14 mouse cellular contexts compared by ENCODE assay signal in genomic region chr11:117919211-117919610, GRCm38 (mm10). TPM values are rescaled to one million over a fixed set of nuclear protein-coding genes. Genes with fewer than 3 reads are reported as not detected.
DNase-seq lines count a peak whose midpoint lies in the region; ATAC-seq lines count a peak whose summit lies in the region.
"Had no signal": no experiment of that assay in that cellular context is flagged by ENCODE, and none has a peak within 500 bp of the region (broad histone marks: within the 10 kb centered on the region; RNA-seq: fewer than 3 reads in every experiment).

No protein-coding gene starts in this region.

- peak; percentile 77 for DNase-seq in embryo, embryonic 10 days (ENCODE audit: low spot score)
- no peak for DNase-seq in embryo, embryonic 11 days
- DNase-seq in kidney, adult 11 months, result peak; percentile 45
- DNase-seq in embryonic facial prominence, embryonic 10.5 days (ENCODE audit: low spot score), result peak; percentile 39
- DNase-seq in limb, embryonic 10.5 days (ENCODE audit: low spot score), result no peak
- no peak for DNase-seq in c-Kit-positive CD71-positive TER-119-positive erythroid progenitor cells, embryonic 14.5 days (ENCODE audit: low spot score)
- DNase-seq in left cerebral cortex, postnatal 10 days (ENCODE audit: extremely low spot score in 1 of 2, low spot score in 2 of 2), result no peak
- DNase-seq: right cerebral cortex, adult 18-20 months had no signal

- H3K36me3 ChIP-seq in kidney, embryonic 14.5 days (ENCODE audit: control insufficient read depth, insufficient read depth, low read length), result no peaks in the 10 kb centered on the region
- H3K36me3 ChIP-seq in embryonic facial prominence, embryonic 10.5 days (replicated peaks), result no peaks in the 10 kb centered on the region
- H3K36me3 ChIP-seq in limb, embryonic 10.5 days, result no peaks in the 10 kb centered on the region
- H3K36me3 ChIP-seq: neural tube, embryonic 15.5 days had no signal

- no peak overlapping the region for H3K27ac ChIP-seq in kidney, embryonic 14.5 days (ENCODE audit: low read depth, low read length)
- H3K27ac ChIP-seq in embryonic facial prominence, embryonic 10.5 days (replicated peaks), result 0 out of 2 replicates have a peak overlapping the region, but pooled peaks have one; percentile 30
- H3K27ac ChIP-seq in limb, embryonic 10.5 days, result peak overlapping the region; percentile 28; the same call in 1 of the 2 replicates
- H3K27ac ChIP-seq: hindbrain, embryonic 14.5 days; liver, embryonic 14.5 days; neural tube, embryonic 15.5 days had no signal

- intact Hi-C loops in left cerebral cortex, postnatal 10 days (cut with DNase I), result no loop called here

- peaks cover 11% of the 10 kb centered on the region for H3K4me1 ChIP-seq in kidney, embryonic 14.5 days (ENCODE audit: control insufficient read depth, insufficient read depth, low read length)
- H3K4me1 ChIP-seq in embryonic facial prominence, embryonic 10.5 days, result peaks cover 29% of the 10 kb centered on the region
- H3K4me1 ChIP-seq in limb, embryonic 10.5 days, result peaks cover 16% of the 10 kb centered on the region

- H3K9ac ChIP-seq in kidney, embryonic 14.5 days (ENCODE audit: low read depth, low read length), result no peak overlapping the region
- H3K9ac ChIP-seq: hindbrain, embryonic 14.5 days; liver, embryonic 14.5 days; neural tube, embryonic 15.5 days had no signal

- 5% methylated on average over 5 of the region's 5 CpGs for WGBS in kidney, embryonic 14.5 days
- WGBS in embryonic facial prominence, embryonic 10.5 days, result 6% methylated on average over 5 of the region's 5 CpGs
- WGBS in limb, embryonic 10.5 days, result 18% methylated on average over 5 of the region's 5 CpGs

- H3K27me3 ChIP-seq in kidney, embryonic 14.5 days (ENCODE audit: control insufficient read depth, insufficient read depth, low read length), result no peaks in the 10 kb centered on the region
- H3K27me3 ChIP-seq in embryonic facial prominence, embryonic 10.5 days (replicated peaks; ENCODE audit: low read depth, poor library complexity, severe bottlenecking), result peaks cover 23% of the 10 kb centered on the region
- H3K27me3 ChIP-seq in limb, embryonic 10.5 days (ENCODE audit: low read depth, poor library complexity, severe bottlenecking), result no peaks in the 10 kb centered on the region
- H3K27me3 ChIP-seq: neural tube, embryonic 15.5 days had no signal

- ATAC-seq in kidney, embryonic 14.5 days (ENCODE audit: low FRiP score, low TSS enrichment), result no peak

- H3K9me3 ChIP-seq in kidney, embryonic 14.5 days (ENCODE audit: control insufficient read depth, low read length), result peaks cover 7% of the 10 kb centered on the region; the same call in 1 of the 2 replicates
- H3K9me3 ChIP-seq in embryonic facial prominence, embryonic 10.5 days, result peaks cover 9% of the 10 kb centered on the region; the same call in 1 of the 2 replicates
- H3K9me3 ChIP-seq in limb, embryonic 10.5 days (replicated peaks), result no peaks in the 10 kb centered on the region
- H3K9me3 ChIP-seq: neural tube, embryonic 15.5 days had no signal

- no peak overlapping the region for H3K4me3 ChIP-seq in kidney, embryonic 14.5 days (ENCODE audit: low read length)
- H3K4me3 ChIP-seq in embryonic facial prominence, embryonic 10.5 days, result no peak overlapping the region
- H3K4me3 ChIP-seq in limb, embryonic 10.5 days, result no peak overlapping the region
- H3K4me3 ChIP-seq: neural tube, embryonic 15.5 days had no signal

- H3K4me2 ChIP-seq in kidney, embryonic 14.5 days (replicated peaks; ENCODE audit: low read depth, low read length), result no peak overlapping the region
- H3K4me2 ChIP-seq: hindbrain, embryonic 14.5 days; neural tube, embryonic 15.5 days had no signal

RNA-seq across cellular contexts. Expression of gene Tha1, which starts 45.9 kb away (rescaled TPM):
- 4.3 and 5.1 TPM in 2 replicates for polyA plus RNA-seq in kidney, embryonic 14.5 days (2014; fragmentation: Nextera tagmentation; extraction: Ambion mirVana)
- 2.5 and 3.1 TPM in 2 replicates for polyA plus RNA-seq in embryonic facial prominence, embryonic 10.5 days (2016; fragmentation: Nextera tagmentation; extraction: Ambion mirVana)
- polyA plus RNA-seq in limb, embryonic 10.5 days (2016; fragmentation: Nextera tagmentation; extraction: Ambion mirVana), result 2.4 and 3.3 TPM in 2 replicates
- total RNA-seq in left cerebral cortex, postnatal 10 days (2021), result 1 to 10 TPM; 3.1 to 4.0 TPM

RNA-seq across cellular contexts. Expression of gene Socs3, which starts 50.6 kb away (rescaled TPM):
- polyA plus RNA-seq in kidney, embryonic 14.5 days (2014; fragmentation: Nextera tagmentation; extraction: Ambion mirVana), result 6.7 and 9.6 TPM in 2 replicates
- polyA plus RNA-seq in embryonic facial prominence, embryonic 10.5 days (2016; fragmentation: Nextera tagmentation; extraction: Ambion mirVana), result 13.6 and 16.7 TPM in 2 replicates
- 11.2 and 13.2 TPM in 2 replicates for polyA plus RNA-seq in limb, embryonic 10.5 days (2016; fragmentation: Nextera tagmentation; extraction: Ambion mirVana)
- total RNA-seq in left cerebral cortex, postnatal 10 days (2021), result 1 to 10 TPM; 2.3 to 2.6 TPM

RNA-seq across cellular contexts. Expression of gene Tmem235, which starts 58.7 kb away (rescaled TPM):
- not detected in 2 replicates for polyA plus RNA-seq in kidney, embryonic 14.5 days (2014; fragmentation: Nextera tagmentation; extraction: Ambion mirVana)
- polyA plus RNA-seq in embryonic facial prominence, embryonic 10.5 days (2016; fragmentation: Nextera tagmentation; extraction: Ambion mirVana), result 0.10 TPM in 1 of 2 replicates, not detected in the other
- not detected in 2 replicates for polyA plus RNA-seq in limb, embryonic 10.5 days (2016; fragmentation: Nextera tagmentation; extraction: Ambion mirVana)
- total RNA-seq in left cerebral cortex, postnatal 10 days (2021), result under 1 TPM in 1 of 2 experiments, not detected in 1; 0.36 TPM
- total RNA-seq: left cerebral cortex, postnatal 36 days had no signal
- polyA plus RNA-seq: heart, embryonic 14.5 days; hindbrain, embryonic 14.5 days; liver, embryonic 14.5 days; neural tube, embryonic 15.5 days had no signal

Comparison
In these comparisons a context has a peak if more than half of its experiments do, and no peak if none do; other contexts are left out.
1. DNase-seq: peak in embryo, embryonic 10 days (single experiment), kidney, adult 11 months (single experiment) and embryonic facial prominence, embryonic 10.5 days (single experiment); none in embryo, embryonic 11 days (single experiment), limb, embryonic 10.5 days (single experiment), c-Kit-positive CD71-positive TER-119-positive erythroid progenitor cells, embryonic 14.5 days (single experiment) and left cerebral cortex, postnatal 10 days (0 of 2).